Mouse (Mus musculus): Measurements from ENCODE around the gene Myo1b.

The Myo1b gene

GRCm38 (mm10) chr1:51778241-51778640, 137.6 kb downstream of the Myo1b start:
- no peak for DNase-seq

GRCm38 (mm10) chr1:51770504-51770871, 145.4 kb downstream of the Myo1b start:
- no peak for DNase-seq

- no peak for DNase-seq
Measured at GRCm38 (mm10) chr1:51769815-51770503, 145.9 kb downstream of the Myo1b start.

- DNase-seq = no peak
Measured at GRCm38 (mm10) chr1:51766271-51766670, 149.6 kb downstream of the Myo1b start.

GRCm38 (mm10) chr1:51765156-51765555, 150.7 kb downstream of the Myo1b start:
- DNase-seq = peak; percentile 52

- DNase-seq = no peak
Measured at GRCm38 (mm10) chr1:51759657-51760056, 156.2 kb downstream of the Myo1b start.

GRCm38 (mm10) chr1:51758326-51759109, 157.4 kb downstream of the Myo1b start:
- DNase-seq = no peak

- DNase-seq = no peak
Measured at GRCm38 (mm10) chr1:51753621-51754020, 162.2 kb downstream of the Myo1b start.

- DNase-seq = no peak
Measured at GRCm38 (mm10) chr1:51751006-51751405, 164.9 kb downstream of the Myo1b start.

GRCm38 (mm10) chr1:51748306-51748705, 167.6 kb downstream of the Myo1b start:
- DNase-seq = no peak

- no peak for DNase-seq
Measured at GRCm38 (mm10) chr1:51747494-51747893, 168.4 kb downstream of the Myo1b start.

- no peak for DNase-seq
Measured at GRCm38 (mm10) chr1:51746711-51747240, 169.1 kb downstream of the Myo1b start.

GRCm38 (mm10) chr1:51743756-51744425, 172.0 kb downstream of the Myo1b start:
- no peak for DNase-seq

GRCm38 (mm10) chr1:51742586-51742985, 173.3 kb downstream of the Myo1b start:
- no peak for DNase-seq

GRCm38 (mm10) chr1:51740626-51741231, 175.1 kb downstream of the Myo1b start:
- no peak for DNase-seq

- no peak for DNase-seq
Measured at GRCm38 (mm10) chr1:51739252-51739852, 176.5 kb downstream of the Myo1b start.

- no peak for DNase-seq
Measured at GRCm38 (mm10) chr1:51736822-51737221, 179.0 kb downstream of the Myo1b start.

- DNase-seq = no peak
Measured at GRCm38 (mm10) chr1:51734721-51735120, 181.2 kb downstream of the Myo1b start.

GRCm38 (mm10) chr1:51729407-51729806, 186.5 kb downstream of the Myo1b start:
- no peak for DNase-seq

GRCm38 (mm10) chr1:51728816-51729215, 187.1 kb downstream of the Myo1b start:
- no peak for DNase-seq

GRCm38 (mm10) chr1:51719897-51720673, 195.8 kb downstream of the Myo1b start:
- no peak for DNase-seq

GRCm38 (mm10) chr1:51710831-51711230, 205.0 kb downstream of the Myo1b start:
- no peak for DNase-seq

Data from cerebellum, adult 9-10 months (tissue).